Mouse (Mus musculus) macrophage (primary cell): ENCODE results near the gene Mmp15. TPM values are rescaled to one million over a fixed set of nuclear protein-coding genes. Genes with fewer than 3 reads are reported as not detected.

Source experiments
- H3K27ac ChIP-seq: fragments of 350-480 bp; formaldehyde crosslinking; 2 replicates; pipeline ENCODE4 v1.9.0; 2021
- H3K36me3 ChIP-seq: fragments of 350-480 bp; formaldehyde crosslinking; 2 replicates; pipeline ENCODE4 v1.9.0; 2021; ENCODE audit errors: inconsistent target
- H3K4me3 ChIP-seq: fragments of 350-480 bp; formaldehyde crosslinking; 2 replicates; pipeline ENCODE4 v1.9.0; 2021; ENCODE audit errors: inconsistent target
- H3K79me2 ChIP-seq: fragments of 350-480 bp; formaldehyde crosslinking; 2 replicates; pipeline ENCODE4 v1.9.0; 2021; ENCODE audit errors: inconsistent target
- WGBS: methylation state at CpG from one replicate; pipeline ENCODE4 v1.1.7; 2026; ENCODE audit warnings: inconsistent platforms; ENCODE audit not compliant: missing documents; 5-methylcytosine and 5-hydroxymethylcytosine counted together
- polyA plus RNA-seq: library from polyadenylated mRNA; stranded (reverse); fragments of 250-400 nt; gene quantifications from 3 replicates; pipeline ENCODE4 v1.2.4, GENCODE M21; 2018; ENCODE audit warnings: inconsistent platforms

The Mmp15 gene
- polyA plus RNA-seq, 1 experiment from 2014 or later, result 0.07 TPM

DNA sequence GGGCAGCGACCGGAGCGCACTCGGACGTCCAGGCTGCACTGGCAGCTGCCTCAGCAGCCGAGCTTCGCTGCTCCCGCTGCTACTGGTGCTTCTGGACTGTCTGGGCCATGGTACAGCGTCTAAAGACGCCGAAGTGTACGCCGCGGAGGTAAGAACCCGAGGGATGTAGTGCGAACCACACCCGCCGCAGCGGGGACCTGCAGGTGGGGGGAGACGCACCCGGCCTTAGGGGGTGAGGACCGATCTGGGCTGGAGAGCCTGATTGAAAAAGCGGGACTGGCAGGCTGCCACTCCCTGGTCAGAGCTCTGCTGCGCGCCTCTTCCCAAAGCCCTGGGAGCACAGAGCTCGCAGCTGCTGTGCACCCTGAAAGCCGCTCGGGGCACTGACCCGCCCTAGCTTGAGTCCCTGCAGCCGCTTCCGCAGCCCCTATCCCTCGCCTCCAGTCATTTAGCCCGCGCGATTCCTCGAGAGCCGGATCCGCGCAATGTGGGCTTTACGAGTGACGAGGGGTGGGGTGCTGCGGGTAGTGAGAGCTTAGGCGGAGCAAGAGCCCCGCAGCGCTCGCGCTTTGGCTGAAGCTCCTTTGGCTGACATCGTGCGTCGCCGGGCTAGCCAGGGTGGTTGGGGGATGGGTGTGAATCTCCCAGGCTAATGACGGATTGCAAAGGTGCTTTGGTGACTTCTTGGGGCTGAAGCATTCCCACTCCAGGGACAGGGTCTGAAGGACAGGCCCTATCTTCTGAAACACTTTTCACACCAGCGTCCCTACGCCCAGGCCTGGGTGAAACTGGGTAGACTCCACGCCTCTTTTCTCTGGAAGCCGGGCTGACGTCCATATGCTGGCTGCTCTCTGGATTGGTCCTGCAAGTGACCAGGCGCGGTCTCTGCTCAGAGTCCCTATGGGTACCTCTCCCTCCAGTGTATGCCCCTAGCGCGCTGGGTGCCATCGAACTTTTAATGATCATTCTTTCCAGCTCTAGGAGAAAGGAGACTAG, 1.1 kb downstream of the Mmp15 start:
- 14% methylated on average over 61 of the region's 62 CpGs for WGBS
- Histone ChIP-seq H3K36me3 (no peaks in the 10 kb centered on the region), H3K4me3 (no peak overlapping the region), H3K27ac (no peak overlapping the region), H3K79me2 (no peaks in the 10 kb centered on the region)

DNA sequence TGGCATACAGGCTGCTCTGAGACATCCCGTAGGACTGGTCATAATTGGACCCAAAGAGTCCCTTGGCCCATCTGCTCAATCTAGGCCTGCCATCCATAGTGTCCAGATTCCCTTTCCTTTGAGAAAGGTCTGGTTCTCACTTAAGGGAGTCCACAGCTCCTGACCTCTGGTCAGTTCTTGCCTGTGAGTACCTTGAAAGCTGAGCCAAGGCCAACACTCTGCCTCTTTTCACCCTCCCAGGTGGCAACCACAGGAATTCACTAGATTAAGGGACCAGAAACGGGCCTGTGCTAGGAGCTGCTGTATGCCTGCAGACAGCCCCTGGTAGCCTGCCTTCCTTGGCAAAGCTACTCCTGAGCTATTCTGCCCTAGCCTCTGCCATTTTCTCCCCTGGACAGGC, 2.5 kb downstream of the Mmp15 start:
- Histone ChIP-seq H3K4me3 (no peak overlapping the region), H3K36me3 (no peaks in the 10 kb centered on the region), H3K27ac (no peak overlapping the region), H3K79me2 (no peaks in the 10 kb centered on the region)
- 95% methylated on average over 2 of the region's 2 CpGs for WGBS

DNA sequence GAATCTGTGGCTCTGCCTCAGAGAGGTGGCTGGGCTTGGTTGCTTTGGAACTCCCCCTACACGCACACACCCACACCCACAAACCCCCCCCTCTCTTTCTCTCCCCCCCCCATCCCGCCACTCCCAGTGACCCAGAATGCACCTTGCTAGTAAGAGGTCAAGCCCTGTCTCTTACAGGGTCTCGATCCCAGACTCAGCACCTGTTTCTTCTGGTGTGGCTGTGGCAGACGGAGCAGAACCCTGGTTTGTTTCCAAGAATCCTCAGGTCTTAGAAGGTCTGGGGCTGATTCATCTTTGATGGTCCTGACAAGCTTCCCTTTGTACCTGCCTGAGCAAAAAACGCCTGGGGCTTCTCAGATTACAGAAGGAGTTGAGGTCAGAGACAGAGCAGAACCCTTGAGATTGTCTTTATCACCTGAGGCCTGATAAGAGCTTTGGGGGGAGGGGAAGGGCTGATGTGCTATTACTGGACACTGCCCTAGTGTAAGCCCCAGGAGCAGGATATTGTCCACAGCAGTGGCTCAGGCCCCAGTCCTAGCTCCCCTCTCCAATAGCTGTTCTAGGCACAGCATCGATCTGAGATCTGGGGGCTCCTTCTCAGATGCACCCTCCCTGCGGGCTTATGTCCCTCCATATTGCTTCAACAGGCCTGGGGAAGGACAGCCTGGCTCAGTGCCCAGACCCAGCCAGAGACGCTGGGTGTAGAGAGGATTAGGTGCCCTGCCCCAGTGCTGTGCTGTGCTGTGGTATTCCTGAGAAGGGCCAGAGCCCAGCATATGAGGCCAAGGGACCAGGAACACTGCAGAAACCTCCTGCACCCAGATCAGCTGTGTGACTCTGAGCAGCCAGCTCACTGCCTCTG, 6.7 kb downstream of the Mmp15 start:
- H3K27ac ChIP-seq, result no peak overlapping the region
- 84% methylated on average over 6 of the region's 8 CpGs for WGBS
- H3K4me3 ChIP-seq, result no peak overlapping the region
- no peaks in the 10 kb centered on the region for H3K36me3 ChIP-seq
- no peaks in the 10 kb centered on the region for H3K79me2 ChIP-seq

DNA sequence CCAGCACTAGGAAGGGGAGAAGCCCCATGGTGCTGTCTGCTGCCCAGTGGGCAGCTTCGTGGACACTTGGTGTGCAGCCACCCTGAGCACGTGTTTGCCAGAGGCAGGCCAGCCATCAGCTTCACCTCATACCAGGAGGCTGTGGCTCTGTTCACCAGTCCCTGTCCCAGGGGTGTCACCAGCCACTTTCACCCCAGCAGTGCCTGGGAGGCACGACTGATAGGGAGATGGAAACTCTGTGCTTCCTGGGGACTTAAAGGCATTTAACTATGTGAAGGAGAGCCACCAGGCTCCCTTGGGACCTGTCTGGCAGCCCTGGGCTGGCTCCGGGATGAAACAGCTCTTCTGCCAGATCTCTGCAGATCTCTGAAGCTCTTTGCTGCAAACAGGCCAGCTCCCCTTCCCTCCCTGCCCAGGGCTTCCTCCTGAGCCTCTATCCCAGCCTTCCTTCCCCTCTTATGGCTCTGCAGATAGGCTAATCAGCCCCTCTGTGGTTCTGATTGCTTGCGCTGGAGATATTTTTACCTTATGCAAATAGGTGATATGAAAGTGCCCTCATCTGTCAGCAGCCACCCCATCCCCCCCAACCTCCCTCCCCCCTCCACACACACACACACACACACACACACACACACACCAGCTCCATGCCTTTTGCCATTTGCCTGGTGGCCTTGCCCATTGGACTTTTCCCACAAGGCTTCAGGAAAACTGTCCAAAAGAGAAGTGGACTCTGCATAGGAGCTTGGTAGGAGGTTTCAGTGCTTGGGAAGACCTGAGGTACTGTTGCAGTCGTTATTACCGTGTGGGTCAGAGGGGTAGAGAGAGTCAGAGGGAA, 8.3 kb downstream of the Mmp15 start:
- H3K4me3 ChIP-seq, result no peak overlapping the region
- WGBS, result 68% methylated on average over 7 of the region's 7 CpGs
- no peaks in the 10 kb centered on the region for H3K36me3 ChIP-seq
- H3K79me2 ChIP-seq, result no peaks in the 10 kb centered on the region
- H3K27ac ChIP-seq, result no peak overlapping the region

DNA sequence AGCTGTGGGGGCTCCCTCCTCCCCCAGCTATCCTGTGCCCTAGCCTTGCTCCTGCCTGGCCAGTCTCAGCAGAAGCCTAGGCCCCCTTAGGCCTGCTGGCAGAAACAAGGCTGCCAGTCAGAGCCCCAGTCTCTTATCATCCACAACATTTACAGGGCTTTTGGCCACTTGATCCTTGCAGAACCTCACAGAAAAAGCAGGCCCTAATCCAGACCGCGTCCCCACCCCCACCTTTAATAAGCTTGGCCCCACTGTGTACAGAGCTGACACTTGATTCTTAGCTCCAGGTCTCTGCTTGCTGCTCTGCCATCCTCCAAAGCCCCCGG, 8.9 kb downstream of the Mmp15 start:
- Histone ChIP-seq H3K27ac (no peak overlapping the region), H3K36me3 (no peaks in the 10 kb centered on the region), H3K79me2 (no peaks in the 10 kb centered on the region), H3K4me3 (no peak overlapping the region)
- 100% methylated on average over 3 of the region's 3 CpGs for WGBS

DNA sequence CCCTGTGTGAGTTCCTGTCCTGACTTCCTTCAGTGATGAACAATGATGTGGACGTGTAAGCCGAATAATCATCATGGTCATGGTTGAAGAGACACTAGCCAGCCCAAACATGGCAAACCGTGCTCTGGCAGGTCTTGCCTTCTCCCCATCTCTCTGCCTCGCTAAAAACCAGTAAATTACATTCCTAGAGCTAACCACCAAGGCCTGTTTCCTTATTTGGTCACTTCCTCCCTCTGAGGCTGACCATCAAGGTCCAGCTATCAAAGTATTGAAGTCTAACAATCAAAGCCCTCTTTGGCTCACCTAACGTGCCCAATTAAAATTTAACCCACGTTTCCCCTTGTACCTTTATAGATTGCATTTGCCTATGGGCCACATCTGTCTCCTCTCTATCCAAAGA, 10.2 kb downstream of the Mmp15 start:
- Histone ChIP-seq H3K36me3 (no peaks in the 10 kb centered on the region), H3K4me3 (no peak overlapping the region), H3K27ac (no peak overlapping the region), H3K79me2 (no peaks in the 10 kb centered on the region)
- WGBS, result 75% methylated on average over 6 of the region's 6 CpGs

DNA sequence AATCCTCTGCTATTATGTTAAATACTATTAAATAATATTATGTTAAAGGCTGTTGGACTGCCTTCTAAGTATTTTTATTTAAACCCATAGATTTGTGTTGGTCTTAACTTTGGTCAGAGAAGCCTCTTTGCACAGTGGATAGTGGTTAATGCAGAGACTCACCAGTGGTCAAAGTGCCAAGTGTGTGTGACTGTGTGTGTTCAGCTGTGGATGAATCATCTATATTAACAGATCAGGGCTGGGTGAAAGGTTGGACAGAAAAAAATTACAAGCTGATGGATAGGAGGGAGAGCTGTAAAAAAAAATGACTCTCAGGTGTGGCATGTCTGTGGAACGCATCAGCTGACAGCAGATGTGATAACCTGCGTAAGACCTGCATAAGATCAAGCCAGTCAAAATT, 11.8 kb downstream of the Mmp15 start:
- 97% methylated on average over 2 of the region's 2 CpGs for WGBS
- no peaks in the 10 kb centered on the region for H3K79me2 ChIP-seq

DNA sequence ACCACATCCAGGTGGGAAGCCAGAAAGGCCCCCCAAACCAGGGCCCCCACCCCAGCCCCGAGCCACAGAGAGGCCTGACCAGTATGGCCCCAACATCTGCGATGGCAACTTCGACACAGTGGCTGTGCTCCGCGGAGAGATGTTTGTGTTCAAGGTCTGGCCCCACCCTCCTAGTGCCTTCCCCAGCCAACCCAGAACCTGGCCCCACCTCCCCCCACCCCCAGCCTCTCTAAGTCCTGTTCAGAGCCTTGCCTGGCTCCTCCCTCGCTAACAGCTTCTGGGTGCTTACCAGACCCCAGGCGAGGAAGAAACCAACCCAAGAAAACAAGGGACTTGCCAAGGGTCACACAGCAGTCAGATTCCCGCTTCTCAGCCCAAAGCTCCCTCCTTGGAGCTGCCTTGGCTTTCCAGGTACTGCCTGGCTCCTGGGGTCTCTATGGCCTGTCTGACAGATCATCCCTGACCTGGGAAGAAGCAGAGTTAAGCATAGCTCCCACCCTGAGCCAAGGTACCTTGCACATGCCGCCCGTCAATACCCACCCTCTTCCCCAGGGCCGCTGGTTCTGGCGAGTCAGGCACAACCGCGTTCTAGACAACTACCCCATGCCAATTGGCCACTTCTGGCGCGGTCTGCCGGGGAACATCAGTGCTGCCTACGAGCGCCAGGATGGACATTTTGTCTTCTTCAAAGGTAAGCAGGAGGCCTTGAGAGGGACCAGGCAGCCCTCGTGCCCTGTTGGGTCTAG, 17.7 kb downstream of the Mmp15 start:
- Histone ChIP-seq H3K79me2 (no peaks in the 10 kb centered on the region), H3K36me3 (no peaks in the 10 kb centered on the region), H3K27ac (no peak overlapping the region), H3K4me3 (no peak overlapping the region)
- 29% methylated on average over 19 of the region's 20 CpGs for WGBS

More for the DNA sequence above, 11.8 kb downstream of the Mmp15 start:
- Histone ChIP-seq H3K4me3 (no peak overlapping the region), H3K36me3 (no peaks in the 10 kb centered on the region), H3K27ac (no peak overlapping the region)

DNA sequence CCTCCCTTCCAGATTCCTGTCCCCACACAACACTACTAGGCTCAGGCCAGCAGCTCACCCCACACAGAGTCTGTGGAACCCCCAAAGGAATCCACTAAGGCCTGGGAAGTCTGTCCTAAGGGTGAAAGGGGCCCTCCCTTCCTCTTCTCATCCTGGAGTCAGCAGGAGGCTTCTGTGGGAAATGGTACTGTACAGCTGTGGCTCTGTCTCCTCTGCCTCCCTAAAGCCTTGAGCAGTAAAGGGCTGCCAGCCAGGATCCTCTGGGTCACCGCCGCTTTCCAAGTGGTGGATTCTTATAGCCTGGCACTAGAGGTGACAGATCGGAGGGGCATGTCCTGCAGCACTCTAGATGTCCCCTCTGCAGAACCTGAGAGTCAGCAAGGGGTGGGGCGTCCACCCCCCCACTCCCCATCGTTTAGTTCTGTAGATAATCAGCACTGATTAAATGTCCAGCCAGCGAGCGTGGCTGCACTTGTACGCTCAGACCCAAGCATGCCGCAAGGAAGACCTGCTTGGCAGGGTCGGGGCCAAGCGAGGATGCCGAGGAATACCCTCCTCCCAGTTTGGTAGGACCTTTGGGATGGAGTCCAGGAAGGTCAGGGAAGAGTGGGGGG, 21.4 kb downstream of the Mmp15 start:
- 91% methylated on average over 12 of the region's 12 CpGs for WGBS

DNA sequence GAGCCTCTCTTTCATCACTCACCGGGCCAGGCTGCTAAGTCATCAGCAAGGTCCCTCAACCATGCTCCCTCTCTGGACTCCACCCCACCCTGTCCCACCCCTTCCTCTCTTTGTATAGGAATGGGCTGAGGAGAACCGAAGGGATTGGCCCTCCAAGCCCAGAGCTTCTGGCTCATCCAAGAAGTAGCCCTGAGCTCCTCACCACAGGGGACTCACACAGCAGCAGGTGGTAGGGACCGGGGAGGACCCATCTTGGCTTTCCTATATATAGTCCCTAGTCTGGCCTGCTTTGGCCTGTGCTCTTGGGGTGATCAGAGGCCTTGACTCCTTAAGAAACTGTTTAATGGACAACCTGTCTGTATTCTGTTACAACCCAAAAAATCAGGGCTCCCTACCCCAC, 22.4 kb downstream of the Mmp15 start:
- Histone ChIP-seq H3K79me2 (no peaks in the 10 kb centered on the region), H3K27ac (no peak overlapping the region), H3K4me3 (no peak overlapping the region), H3K36me3 (no peaks in the 10 kb centered on the region)
- 63% methylated on average over 3 of the region's 3 CpGs for WGBS

More for the DNA sequence above, 21.4 kb downstream of the Mmp15 start:
- no peaks in the 10 kb centered on the region for H3K36me3 ChIP-seq
- no peak overlapping the region for H3K4me3 ChIP-seq
- H3K27ac ChIP-seq, result no peak overlapping the region
- no peaks in the 10 kb centered on the region for H3K79me2 ChIP-seq

DNA sequence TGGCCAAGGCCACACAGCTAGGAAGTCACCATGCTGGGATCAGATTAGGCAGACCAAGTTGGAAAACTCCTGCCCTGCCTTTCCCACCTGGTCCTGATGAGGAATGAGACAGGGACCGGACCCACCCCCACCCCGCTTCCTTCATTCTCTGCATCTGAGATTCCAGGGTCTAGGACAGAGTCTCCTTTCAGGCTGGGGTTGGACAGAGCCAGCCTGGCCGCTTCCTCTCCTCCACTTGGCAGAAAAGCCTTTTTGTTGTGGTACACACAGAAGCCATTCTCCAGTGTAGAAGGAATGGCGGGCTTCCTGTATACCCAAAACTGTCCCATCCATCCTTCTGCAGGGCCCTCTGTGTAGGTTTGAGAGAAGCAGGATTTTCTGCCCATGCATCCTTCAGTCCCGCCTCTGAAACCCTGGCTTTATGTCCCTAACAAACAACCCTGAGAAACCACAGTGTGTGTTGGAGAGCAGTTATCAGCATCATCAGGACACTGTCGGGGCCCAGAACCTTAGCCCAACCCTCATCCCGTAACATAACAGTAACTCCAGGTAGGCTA, 23.4 kb downstream of the Mmp15 start:
- Histone ChIP-seq H3K4me3 (no peak overlapping the region), H3K36me3 (no peaks in the 10 kb centered on the region), H3K79me2 (no peaks in the 10 kb centered on the region), H3K27ac (no peak overlapping the region)
- WGBS, result 94% methylated on average over 7 of the region's 7 CpGs

DNA sequence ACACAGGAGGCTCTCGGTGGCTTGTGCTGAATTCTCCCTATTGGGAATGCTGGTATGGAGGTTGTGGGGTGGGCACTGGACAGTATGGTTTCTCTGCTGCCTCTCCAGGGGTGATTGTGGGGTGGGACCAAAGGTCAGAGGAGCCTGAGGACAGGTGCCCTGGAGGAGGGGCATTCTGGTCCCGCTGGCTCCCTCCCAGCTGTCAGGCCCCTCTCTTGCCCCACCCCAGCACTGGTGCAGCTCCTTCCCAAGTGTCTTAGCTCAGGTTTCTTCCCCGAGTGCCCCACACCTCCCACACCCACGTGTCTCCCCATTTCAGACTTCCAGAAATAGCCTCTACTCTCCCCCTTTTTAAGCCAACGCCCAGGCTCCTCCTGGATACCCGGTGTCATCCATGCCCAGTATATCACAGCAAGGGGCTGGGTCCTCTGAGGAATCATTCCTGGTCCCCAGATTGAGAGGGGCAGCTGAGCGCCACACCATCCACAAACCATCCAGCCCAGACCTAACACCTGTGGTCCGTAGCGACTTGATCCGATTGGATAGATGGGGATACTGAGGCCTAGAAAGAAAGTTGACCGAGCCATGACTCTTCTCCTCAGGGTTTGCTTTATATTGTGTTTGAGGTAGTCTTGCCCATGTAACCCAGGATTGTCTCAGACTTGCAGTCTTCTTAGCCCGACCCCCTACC, 24.4 kb downstream of the Mmp15 start:
- no peaks in the 10 kb centered on the region for H3K79me2 ChIP-seq
- no peak overlapping the region for H3K4me3 ChIP-seq
- no peak overlapping the region for H3K27ac ChIP-seq
- no peaks in the 10 kb centered on the region for H3K36me3 ChIP-seq
- 88% methylated on average over 12 of the region's 12 CpGs for WGBS

DNA sequence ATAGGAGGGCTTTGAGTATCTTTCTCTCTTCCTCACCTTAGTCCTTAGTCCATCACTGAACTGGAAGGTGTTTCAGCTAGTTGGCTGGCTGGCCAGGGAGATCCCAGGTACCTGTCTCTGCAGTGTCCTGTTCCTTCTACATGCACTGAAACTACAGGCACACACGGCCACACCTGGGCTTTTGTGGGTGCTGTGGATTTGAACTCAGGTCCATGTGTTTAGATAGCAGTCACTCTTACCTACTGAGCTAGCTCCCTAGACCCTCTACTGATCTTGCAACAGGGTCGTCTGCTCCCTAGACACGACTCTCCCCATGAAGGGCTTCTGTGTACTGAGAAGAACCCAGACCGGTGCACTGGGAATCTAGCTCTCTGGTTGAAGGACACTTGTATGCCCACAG, 25.0 kb downstream of the Mmp15 start:
- no peak overlapping the region for H3K27ac ChIP-seq
- no peak overlapping the region for H3K4me3 ChIP-seq
- 90% methylated on average over 4 of the region's 4 CpGs for WGBS
- no peaks in the 10 kb centered on the region for H3K36me3 ChIP-seq
- no peaks in the 10 kb centered on the region for H3K79me2 ChIP-seq
